Mouse (Mus musculus) erythroblast, embryonic 14.5 days (primary cell): Measurements from ENCODE around the gene E130311K13Rik. TPM values are rescaled to one million over a fixed set of nuclear protein-coding genes. Genes with fewer than 3 reads are reported as not detected.

Source experiments
- H3K27me3 ChIP-seq: 2 replicates; pipeline ENCODE4 v1.6.1; 2012; ENCODE audit warnings: inconsistent platforms; ENCODE audit not compliant: control insufficient read depth
- H3K36me3 ChIP-seq: 2 replicates; pipeline ENCODE4 v1.6.1; 2012; ENCODE audit warnings: mild to moderate bottlenecking, inconsistent platforms; ENCODE audit not compliant: control insufficient read depth
- H3K4me1 ChIP-seq: 2 replicates; pipeline ENCODE4 v1.6.1; 2012; ENCODE audit warnings: inconsistent platforms; ENCODE audit not compliant: control insufficient read depth
- H3K4me3 ChIP-seq: replicated peaks from 2 replicates; pipeline ENCODE3; 2012; ENCODE audit warnings: moderate library complexity, mild to moderate bottlenecking, inconsistent platforms
- H3K9me3 ChIP-seq: 2 replicates; pipeline ENCODE4 v1.6.1; 2012; ENCODE audit warnings: low read length, inconsistent platforms, mixed read lengths; ENCODE audit not compliant: control insufficient read depth
- GATA1 ChIP-seq: IDR thresholded peaks from 2 replicates; pipeline ENCODE4 v1.6.1; 2012; ENCODE audit warnings: low read length, inconsistent platforms, mixed read lengths
- TAL1 ChIP-seq: IDR thresholded peaks from 3 replicates; pipeline ENCODE4 v1.6.1; 2012; ENCODE audit warnings: low read length, inconsistent platforms, mixed read lengths
- polyA plus RNA-seq: library from polyadenylated mRNA; stranded (reverse); fragments of >175 nt; gene quantifications from 2 replicates; pipeline ENCODE4 v1.2.3, GENCODE M21; 2012

The E130311K13Rik gene
- polyA plus RNA-seq, 1 experiment = not detected

- no peak for TF ChIP-seq TAL1
- TF ChIP-seq GATA1 = no peak
- Histone ChIP-seq H3K4me3 (peak overlapping the region; percentile 44), H3K9me3 (no peaks in the 10 kb centered on the region), H3K4me1 (peaks cover 2% of the 10 kb centered on the region; the same call in 1 of the 2 replicates), H3K36me3 (no peaks in the 10 kb centered on the region), H3K27me3 (peaks cover 37% of the 10 kb centered on the region)
Measured at GRCm38 (mm10) chr3:63898581-63899308, 30.5 kb downstream of the E130311K13Rik start.

GRCm38 (mm10) chr3:63897177-63897576 lies 32.1 kb downstream of the E130311K13Rik start:
- Histone ChIP-seq H3K4me3 (no peak overlapping the region), H3K9me3 (no peaks in the 10 kb centered on the region), H3K27me3 (peaks cover 34% of the 10 kb centered on the region), H3K4me1 (peaks cover 2% of the 10 kb centered on the region; the same call in 1 of the 2 replicates), H3K36me3 (no peaks in the 10 kb centered on the region)
- TF ChIP-seq TAL1 (no peak), GATA1 (no peak)

DNA sequence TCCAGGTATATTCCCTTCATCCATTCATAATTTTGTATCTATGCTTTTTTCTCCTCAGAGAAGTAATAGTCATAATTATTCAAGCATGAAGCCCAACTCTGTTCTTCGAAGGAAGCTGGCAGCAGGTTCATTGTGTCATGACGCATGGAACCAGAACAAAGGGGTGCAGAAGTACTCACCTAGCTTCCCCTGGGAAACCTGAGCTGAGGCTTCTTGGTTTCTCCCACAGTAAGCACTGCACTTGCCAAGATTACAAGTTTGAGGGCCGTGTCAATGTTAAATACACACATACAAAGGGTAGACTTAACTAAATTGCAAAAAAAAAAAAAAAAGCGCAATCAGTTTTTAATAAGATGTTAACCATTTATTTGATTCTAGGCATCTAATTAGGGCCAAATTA lies 33.0 kb downstream of the E130311K13Rik start:
- TF ChIP-seq TAL1 (no peak), GATA1 (no peak)
- Histone ChIP-seq H3K4me3 (no peak overlapping the region), H3K27me3 (peaks cover 31% of the 10 kb centered on the region), H3K9me3 (no peaks in the 10 kb centered on the region), H3K36me3 (no peaks in the 10 kb centered on the region), H3K4me1 (peaks cover 2% of the 10 kb centered on the region; the same call in 1 of the 2 replicates)

DNA sequence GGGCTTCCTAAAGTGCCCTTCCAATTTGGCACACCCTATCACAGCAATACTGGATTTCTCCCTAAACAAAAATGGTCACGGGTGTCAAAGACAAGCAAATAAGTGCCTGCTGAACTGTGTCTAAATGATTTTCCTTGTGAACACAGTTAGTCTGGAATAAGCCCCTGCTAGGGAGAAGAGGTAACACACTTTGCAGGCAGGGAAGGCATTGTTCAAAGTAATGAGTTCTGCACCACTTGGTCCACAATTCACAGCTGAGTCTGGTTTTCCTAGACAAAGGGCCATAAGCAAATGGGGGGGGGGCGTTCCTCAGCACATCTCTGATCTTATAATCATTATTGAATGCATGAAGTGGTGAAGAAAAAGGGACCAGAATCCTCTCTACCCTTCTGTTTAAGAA lies 33.5 kb downstream of the E130311K13Rik start:
- Histone ChIP-seq H3K9me3 (no peaks in the 10 kb centered on the region), H3K36me3 (no peaks in the 10 kb centered on the region), H3K4me1 (peaks cover 2% of the 10 kb centered on the region; the same call in 1 of the 2 replicates), H3K4me3 (no peak overlapping the region), H3K27me3 (peaks cover 31% of the 10 kb centered on the region)
- no peak for TF ChIP-seq GATA1

- peaks cover 10% of the 10 kb centered on the region for H3K27me3 ChIP-seq
- H3K4me1 ChIP-seq = no peaks in the 10 kb centered on the region
- TF ChIP-seq TAL1 = no peak
- no peak for TF ChIP-seq GATA1
- H3K9me3 ChIP-seq = no peaks in the 10 kb centered on the region
- H3K4me3 ChIP-seq = no peak overlapping the region
- no peaks in the 10 kb centered on the region for H3K36me3 ChIP-seq
Measured at GRCm38 (mm10) chr3:63893677-63894076, 35.6 kb downstream of the E130311K13Rik start.

DNA sequence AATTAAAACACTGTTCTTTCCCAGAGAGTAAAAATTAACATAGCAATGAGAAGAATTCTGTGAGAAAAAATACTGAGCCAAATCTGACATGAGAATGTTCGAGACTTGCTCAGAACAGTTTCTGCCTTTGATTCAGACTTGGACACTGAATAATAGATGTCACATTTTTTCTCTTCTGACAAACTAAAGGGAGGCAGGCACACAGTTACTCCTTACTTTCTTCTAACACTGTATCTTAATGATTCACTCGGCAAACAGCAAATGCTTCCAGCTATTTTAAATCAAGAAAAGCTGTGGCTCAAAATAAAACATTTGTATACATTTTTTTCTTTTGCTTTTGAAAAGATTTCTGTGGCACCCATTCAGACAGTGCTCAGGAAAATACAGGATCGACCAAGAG lies 37.1 kb downstream of the E130311K13Rik start:
- TF ChIP-seq TAL1 (no peak), GATA1 (no peak)
- Histone ChIP-seq H3K27me3 (no peaks in the 10 kb centered on the region), H3K9me3 (no peaks in the 10 kb centered on the region)

GRCm38 (mm10) chr3:63881065-63881464 lies 48.2 kb downstream of the E130311K13Rik start:
- no peak overlapping the region for H3K4me3 ChIP-seq
- H3K9me3 ChIP-seq = no peaks in the 10 kb centered on the region
- TF ChIP-seq GATA1 (no peak), TAL1 (no peak)
- H3K36me3 ChIP-seq = no peaks in the 10 kb centered on the region
- no peaks in the 10 kb centered on the region for H3K27me3 ChIP-seq
- no peaks in the 10 kb centered on the region for H3K4me1 ChIP-seq

More for the DNA sequence above, 37.1 kb downstream of the E130311K13Rik start:
- H3K36me3 ChIP-seq = no peaks in the 10 kb centered on the region
- H3K4me1 ChIP-seq = no peaks in the 10 kb centered on the region
- no peak overlapping the region for H3K4me3 ChIP-seq

- H3K9me3 ChIP-seq = no peaks in the 10 kb centered on the region
- no peaks in the 10 kb centered on the region for H3K27me3 ChIP-seq
- H3K4me3 ChIP-seq = no peak overlapping the region
- no peaks in the 10 kb centered on the region for H3K36me3 ChIP-seq
- TF ChIP-seq GATA1 = no peak
- H3K4me1 ChIP-seq = no peaks in the 10 kb centered on the region
Measured at GRCm38 (mm10) chr3:63878995-63879666, 50.1 kb downstream of the E130311K13Rik start.

DNA sequence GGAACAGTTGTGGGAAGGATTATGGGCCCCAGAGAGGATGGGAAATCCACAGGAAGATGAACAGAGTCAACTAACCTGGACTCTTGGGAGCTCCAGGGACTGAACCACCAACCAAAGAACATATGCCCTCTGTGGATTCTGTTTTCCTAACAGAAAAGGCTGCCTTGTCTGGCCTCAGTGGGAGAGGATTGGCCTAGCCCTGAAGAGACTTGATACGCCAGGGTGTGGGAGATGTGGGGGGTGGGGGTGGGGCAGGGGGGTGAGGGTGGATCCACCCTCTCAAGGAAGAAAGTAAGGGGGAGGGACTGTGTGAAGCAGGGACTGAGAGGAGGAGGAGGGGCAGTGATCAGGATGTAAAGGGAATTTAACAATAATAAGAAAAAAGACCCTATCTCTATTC lies 56.5 kb downstream of the E130311K13Rik start:
- Histone ChIP-seq H3K4me3 (no peak overlapping the region), H3K4me1 (no peaks in the 10 kb centered on the region), H3K9me3 (no peaks in the 10 kb centered on the region), H3K36me3 (no peaks in the 10 kb centered on the region), H3K27me3 (no peaks in the 10 kb centered on the region)
- TF ChIP-seq TAL1 (no peak), GATA1 (no peak)
